Mouse (Mus musculus) midbrain, embryonic 10.5 days (tissue): ENCODE measurements around the gene Gm49394. TPM values are rescaled to one million over a fixed set of nuclear protein-coding genes. Genes with fewer than 3 reads are reported as not detected.

Source experiments
- DNase-seq: peaks from one replicate; pipeline ENCODE4 v3.0.0-alpha.2; 2017; ENCODE audit warnings: low spot score
- H3K27ac ChIP-seq: fragments of 300-500 bp; sonication (generic); replicated peaks from 2 replicates; pipeline ENCODE4 v1.5.1; 2016; ENCODE audit warnings: mild to moderate bottlenecking
- H3K27me3 ChIP-seq: fragments of 300-500 bp; sonication (generic); 2 replicates; pipeline ENCODE4 v1.6.1; 2016; ENCODE audit warnings: low read depth, mild to moderate bottlenecking; ENCODE audit not compliant: poor library complexity, severe bottlenecking
- H3K36me3 ChIP-seq: fragments of 300-500 bp; sonication (generic); 2 replicates; pipeline ENCODE4 v1.6.1; 2016; ENCODE audit warnings: mild to moderate bottlenecking, moderate library complexity
- H3K4me1 ChIP-seq: fragments of 300-500 bp; sonication (generic); 2 replicates; pipeline ENCODE4 v1.6.1; 2016
- H3K4me3 ChIP-seq: fragments of 300-500 bp; sonication (generic); 2 replicates; pipeline ENCODE4 v1.5.1; 2016; ENCODE audit warnings: mild to moderate bottlenecking, moderate library complexity
- H3K9me3 ChIP-seq: fragments of 300-500 bp; sonication (generic); replicated peaks from 2 replicates; pipeline ENCODE4 v1.6.1; 2016; ENCODE audit warnings: mild to moderate bottlenecking
- WGBS: fragments of 180-500 bp; shearing (Covaris S2); methylation state at CpG from one replicate; pipeline ENCODE4 v1.1.7; 2016; 5-methylcytosine and 5-hydroxymethylcytosine counted together
- polyA plus RNA-seq: library from polyadenylated mRNA; unstranded; fragments of >200 nt; fragmentation: Nextera tagmentation; extraction: Ambion mirVana; gene quantifications from 2 replicates; pipeline ENCODE4 v1.2.1, GENCODE M21; 2016

Gm49394 gene
- polyA plus RNA-seq, 1 experiment from 2014 or later: not detected

DNA sequence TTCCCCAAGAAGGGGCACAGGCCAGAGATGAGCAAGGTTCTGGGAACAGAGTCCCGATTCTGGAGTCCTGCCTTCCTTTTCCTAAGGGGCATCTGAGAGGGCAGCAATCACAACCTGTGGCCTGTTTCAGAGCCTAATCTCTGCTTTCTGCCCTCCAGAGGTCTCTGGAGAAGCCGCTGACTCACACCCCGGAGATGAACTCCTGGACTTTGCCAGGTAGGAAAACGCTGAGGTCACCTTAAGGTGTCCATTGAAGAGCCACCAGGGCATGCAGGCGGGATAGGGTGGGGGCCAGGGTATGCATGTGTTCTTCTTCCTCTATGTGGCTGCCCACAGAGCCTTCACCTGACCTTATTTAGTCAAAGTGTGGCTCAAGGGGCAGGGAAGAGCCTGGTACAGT is 4.4 kb downstream of the Gm49394 start:
- H3K4me3 ChIP-seq: no peak overlapping the region
- no peak for DNase-seq
- no peak overlapping the region for H3K27ac ChIP-seq
- peaks cover 76% of the 10 kb centered on the region for H3K27me3 ChIP-seq
- H3K36me3 ChIP-seq: no peaks in the 10 kb centered on the region
- H3K4me1 ChIP-seq: peaks cover 15% of the 10 kb centered on the region
- H3K9me3 ChIP-seq: peaks cover 20% of the 10 kb centered on the region
- 44% methylated on average over 5 of the region's 5 CpGs for WGBS

DNA sequence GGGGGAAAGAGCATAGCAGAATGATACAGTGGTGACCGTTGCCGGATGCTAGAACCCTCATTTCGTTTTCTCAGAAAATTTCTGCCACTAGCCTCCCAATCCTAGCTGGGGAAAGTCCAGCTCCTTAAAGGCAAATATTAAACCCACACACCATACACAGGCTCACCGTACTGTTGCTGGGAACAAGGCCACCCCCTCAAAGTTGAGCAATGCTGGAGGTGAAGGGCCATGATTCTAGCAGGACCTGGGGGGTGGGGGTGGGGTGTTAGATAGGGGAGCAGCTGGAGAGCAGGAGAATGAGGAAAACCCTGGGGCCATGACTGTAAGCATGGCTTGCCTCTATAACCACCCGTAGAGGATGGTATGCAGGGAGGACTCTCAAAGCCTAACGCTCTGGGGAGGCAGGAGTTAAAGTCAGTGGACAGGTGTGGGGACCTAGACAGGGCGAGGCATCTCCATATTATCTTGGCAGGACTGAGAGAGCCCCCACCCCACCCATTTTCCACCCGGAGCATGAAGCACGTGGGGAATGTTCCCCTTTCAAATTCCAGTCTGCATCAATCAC is 5.2 kb downstream of the Gm49394 start:
- Histone ChIP-seq H3K36me3 (no peaks in the 10 kb centered on the region), H3K27ac (no peak overlapping the region), H3K9me3 (peaks cover 12% of the 10 kb centered on the region), H3K4me1 (peaks cover 23% of the 10 kb centered on the region), H3K4me3 (no peak overlapping the region), H3K27me3 (peaks cover 84% of the 10 kb centered on the region)
- DNase-seq: peak; percentile 44
- 3% methylated on average over 9 of the region's 9 CpGs for WGBS

DNA sequence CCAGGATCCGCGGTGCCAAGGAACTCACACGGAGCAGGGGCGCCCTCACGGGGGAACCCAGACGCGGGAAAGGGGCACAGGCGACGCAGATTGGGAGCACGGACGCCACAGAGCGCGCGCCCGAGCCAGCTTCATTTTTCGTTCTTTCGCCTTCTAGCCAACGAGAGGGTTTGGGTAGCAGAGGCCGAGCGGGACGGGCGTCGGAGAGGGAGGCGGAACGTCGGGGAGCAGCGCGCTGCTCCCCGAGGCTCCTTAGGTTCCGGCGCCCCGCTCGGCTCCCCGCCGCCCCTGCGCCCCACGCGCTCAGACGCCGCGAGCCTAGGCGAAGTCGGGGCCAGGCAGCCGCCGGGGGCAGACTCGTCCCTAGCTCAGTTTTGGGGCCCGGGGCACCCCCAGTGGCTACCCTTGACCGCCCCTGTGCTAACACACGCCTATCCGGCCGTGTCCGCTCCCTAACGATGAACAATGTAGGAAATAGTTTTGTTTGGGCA is 5.8 kb downstream of the Gm49394 start:
- H3K27ac ChIP-seq: no peak overlapping the region; the same call in 1 of the 2 replicates
- H3K9me3 ChIP-seq: peaks cover 6% of the 10 kb centered on the region; the same call in 1 of the 2 replicates
- H3K4me3 ChIP-seq: peak overlapping the region; percentile 37
- peaks cover 29% of the 10 kb centered on the region for H3K4me1 ChIP-seq
- H3K27me3 ChIP-seq: peaks cover 90% of the 10 kb centered on the region
- WGBS: under 1% methylated on average over 53 of the region's 53 CpGs
- no peaks in the 10 kb centered on the region for H3K36me3 ChIP-seq
- peak; percentile 52 for DNase-seq

DNA sequence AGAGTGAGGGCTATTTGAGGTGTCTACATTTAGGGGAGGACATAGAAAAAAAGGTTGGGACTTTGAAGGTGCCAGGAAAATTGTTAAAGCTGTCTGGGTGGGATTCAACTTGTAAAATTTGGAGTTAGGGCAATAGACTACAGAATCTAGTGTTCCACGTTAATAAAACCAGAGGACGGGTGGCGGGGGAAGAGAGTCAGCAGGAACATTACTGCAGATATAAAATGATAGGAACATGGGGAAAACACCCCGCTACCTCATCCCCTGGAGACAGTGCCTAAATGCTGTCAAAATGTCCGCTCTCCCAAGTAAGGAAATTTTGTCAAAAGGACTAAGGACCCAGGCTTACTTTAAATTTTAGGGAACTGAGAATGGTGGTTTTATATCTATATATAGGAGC is 6.6 kb downstream of the Gm49394 start:
- Histone ChIP-seq H3K27ac (no peak overlapping the region), H3K27me3 (peaks cover 98% of the 10 kb centered on the region), H3K36me3 (no peaks in the 10 kb centered on the region), H3K4me3 (no peak overlapping the region), H3K9me3 (no peaks in the 10 kb centered on the region), H3K4me1 (peaks cover 37% of the 10 kb centered on the region)
- DNase-seq: no peak
- 5% methylated on average over 5 of the region's 5 CpGs for WGBS

DNA sequence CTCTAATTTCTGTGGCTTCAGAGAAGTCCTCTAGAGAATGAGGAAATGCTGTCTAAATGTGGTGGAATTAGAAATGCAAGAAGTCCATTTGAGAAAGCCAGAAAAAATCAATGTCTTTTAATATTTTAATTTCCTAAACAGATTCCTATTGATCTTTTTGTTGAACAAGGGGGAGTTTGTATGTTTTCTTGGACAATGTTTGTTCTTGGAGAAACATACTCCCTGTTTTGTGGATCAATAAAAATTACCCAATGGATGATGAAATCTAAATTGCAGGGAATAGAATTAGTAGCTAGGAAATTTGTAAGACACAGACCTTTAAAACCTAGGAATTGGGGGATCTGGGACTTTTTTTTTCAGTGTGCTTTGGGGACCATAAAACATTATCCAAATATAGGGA is 7.9 kb downstream of the Gm49394 start:
- peaks cover 51% of the 10 kb centered on the region for H3K4me1 ChIP-seq
- no peak overlapping the region for H3K4me3 ChIP-seq
- no peaks in the 10 kb centered on the region for H3K9me3 ChIP-seq
- no peak overlapping the region for H3K27ac ChIP-seq
- DNase-seq: no peak
- H3K36me3 ChIP-seq: no peaks in the 10 kb centered on the region
- peaks cover 100% of the 10 kb centered on the region for H3K27me3 ChIP-seq

DNA sequence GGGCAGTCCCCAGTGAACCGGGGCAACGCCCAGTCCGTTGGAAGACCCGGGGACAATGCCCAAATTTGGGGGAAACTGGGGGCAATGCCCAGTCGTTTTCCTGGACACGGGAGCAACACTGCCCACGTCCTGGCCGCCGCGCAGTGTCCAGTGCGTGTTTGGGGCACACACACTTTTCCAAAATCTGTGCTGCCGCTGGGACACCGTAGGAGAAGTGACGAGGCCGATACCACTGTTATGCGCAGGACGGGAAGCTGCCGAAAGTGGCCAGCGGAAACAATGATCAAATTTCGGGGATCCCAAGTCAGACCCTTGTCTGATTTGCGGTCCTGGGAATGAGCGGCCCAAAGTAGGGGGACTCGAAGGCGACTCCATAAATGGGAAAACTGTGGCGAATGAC is 8.7 kb downstream of the Gm49394 start:
- Histone ChIP-seq H3K27me3 (peaks cover 100% of the 10 kb centered on the region), H3K4me1 (peaks cover 53% of the 10 kb centered on the region), H3K27ac (peak overlapping the region; percentile 63), H3K4me3 (peak overlapping the region; percentile 50), H3K36me3 (no peaks in the 10 kb centered on the region), H3K9me3 (no peaks in the 10 kb centered on the region)
- no peak for DNase-seq
- WGBS: under 1% methylated on average over 25 of the region's 25 CpGs

DNA sequence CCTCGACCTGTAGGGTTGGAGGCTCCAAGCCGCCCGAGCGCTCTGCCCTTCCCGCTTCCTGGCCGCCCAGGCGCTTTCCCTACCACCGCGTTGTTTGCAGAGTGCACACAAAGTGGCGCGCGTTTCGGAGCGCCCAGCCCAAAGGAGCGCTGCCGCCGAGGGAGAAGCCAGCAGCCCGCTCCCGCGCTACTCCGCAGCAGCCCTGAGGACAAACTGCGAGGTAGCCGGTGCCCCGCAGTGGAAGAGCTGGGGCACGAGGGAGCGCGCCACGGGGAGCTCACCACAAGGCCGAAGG is 9.1 kb downstream of the Gm49394 start:
- peak overlapping the region; percentile 63 for H3K27ac ChIP-seq
- peak; percentile 76 for DNase-seq
- H3K27me3 ChIP-seq: peaks cover 100% of the 10 kb centered on the region
- H3K9me3 ChIP-seq: no peaks in the 10 kb centered on the region
- peaks cover 57% of the 10 kb centered on the region for H3K4me1 ChIP-seq
- H3K36me3 ChIP-seq: no peaks in the 10 kb centered on the region
- H3K4me3 ChIP-seq: peak overlapping the region; percentile 50
- under 1% methylated on average over 29 of the region's 29 CpGs for WGBS

DNA sequence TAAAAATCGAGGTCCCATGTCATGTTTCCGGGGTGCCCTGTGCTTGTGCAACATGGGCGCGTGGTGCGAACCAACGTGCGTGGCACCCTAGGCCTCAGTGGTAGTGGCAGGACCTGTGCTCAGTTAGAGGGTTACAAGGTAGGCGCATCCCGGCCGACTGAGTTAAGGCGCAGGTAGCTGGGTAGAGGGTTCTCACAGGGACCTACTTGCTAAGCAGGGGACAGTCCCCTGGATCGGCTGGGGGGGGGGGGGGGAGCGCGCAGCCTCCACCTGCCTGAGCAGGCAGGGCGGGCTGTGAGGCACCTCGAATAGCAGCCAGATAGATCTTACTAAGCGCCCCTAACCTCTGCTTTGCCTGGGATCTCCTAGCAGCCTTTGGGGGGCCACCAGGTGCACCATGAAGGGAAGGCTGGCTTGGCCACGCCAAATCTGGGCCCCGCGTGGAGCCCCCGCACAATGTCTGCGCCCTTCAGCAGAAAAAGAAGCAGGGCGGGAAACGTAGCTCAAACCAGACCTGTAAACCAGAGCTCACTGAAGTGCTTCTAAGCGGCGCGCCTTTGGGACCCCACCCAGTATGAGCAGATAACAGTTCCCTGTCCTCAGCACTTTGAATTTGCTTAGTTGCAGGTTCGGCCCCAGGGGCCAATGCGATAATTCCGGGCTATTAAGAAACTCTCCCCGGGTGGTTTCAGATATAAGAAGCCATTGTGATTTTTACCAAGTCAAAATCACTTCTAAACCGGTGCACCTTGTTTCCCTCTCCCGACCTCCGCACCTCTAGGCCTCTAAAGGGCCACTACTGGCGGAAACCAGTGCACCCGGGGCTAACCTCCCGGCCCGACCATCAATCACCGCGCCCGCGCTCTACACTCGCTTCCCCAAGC is 9.7 kb downstream of the Gm49394 start:
- H3K4me1 ChIP-seq: peaks cover 63% of the 10 kb centered on the region
- peak; percentile 47 for DNase-seq

DNA sequence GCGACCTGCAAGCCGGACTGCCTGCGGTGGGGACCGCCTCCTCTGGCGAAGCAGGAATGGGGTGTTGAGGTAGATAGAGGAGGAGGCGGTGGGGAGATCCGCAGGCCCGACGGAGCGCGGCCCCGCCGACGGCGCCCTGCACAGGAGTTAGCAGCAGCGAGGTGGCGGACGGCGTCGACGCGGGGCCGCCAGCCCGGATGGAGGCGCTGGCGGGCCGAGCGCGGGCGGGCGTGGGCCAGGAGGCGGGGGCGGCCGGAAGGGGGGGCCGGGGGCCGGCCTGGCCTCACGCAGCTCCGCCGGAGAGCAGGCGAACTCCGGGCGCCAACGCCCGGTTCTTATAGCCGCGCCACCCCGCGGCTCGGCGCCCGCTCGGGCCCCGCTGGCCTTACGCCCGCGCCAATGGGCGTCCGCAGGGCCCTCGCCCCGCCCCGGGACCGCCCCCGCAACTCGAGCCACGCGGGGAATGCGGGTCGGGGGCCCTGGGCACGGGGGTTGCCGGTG is 10.5 kb downstream of the Gm49394 start:
- Histone ChIP-seq H3K9me3 (no peaks in the 10 kb centered on the region), H3K4me1 (peaks cover 69% of the 10 kb centered on the region), H3K27ac (peak overlapping the region; percentile 52; the same call in 1 of the 2 replicates), H3K36me3 (no peaks in the 10 kb centered on the region), H3K27me3 (peaks cover 100% of the 10 kb centered on the region), H3K4me3 (peak overlapping the region; percentile 50)
- no peak for DNase-seq
- under 1% methylated on average over 64 of the region's 70 CpGs for WGBS

More for the DNA sequence above, 9.7 kb downstream of the Gm49394 start:
- H3K36me3 ChIP-seq: no peaks in the 10 kb centered on the region
- peak overlapping the region; percentile 63 for H3K27ac ChIP-seq
- peak overlapping the region; percentile 50 for H3K4me3 ChIP-seq
- peaks cover 100% of the 10 kb centered on the region for H3K27me3 ChIP-seq
- WGBS: under 1% methylated on average over 42 of the region's 43 CpGs
- H3K9me3 ChIP-seq: no peaks in the 10 kb centered on the region

DNA sequence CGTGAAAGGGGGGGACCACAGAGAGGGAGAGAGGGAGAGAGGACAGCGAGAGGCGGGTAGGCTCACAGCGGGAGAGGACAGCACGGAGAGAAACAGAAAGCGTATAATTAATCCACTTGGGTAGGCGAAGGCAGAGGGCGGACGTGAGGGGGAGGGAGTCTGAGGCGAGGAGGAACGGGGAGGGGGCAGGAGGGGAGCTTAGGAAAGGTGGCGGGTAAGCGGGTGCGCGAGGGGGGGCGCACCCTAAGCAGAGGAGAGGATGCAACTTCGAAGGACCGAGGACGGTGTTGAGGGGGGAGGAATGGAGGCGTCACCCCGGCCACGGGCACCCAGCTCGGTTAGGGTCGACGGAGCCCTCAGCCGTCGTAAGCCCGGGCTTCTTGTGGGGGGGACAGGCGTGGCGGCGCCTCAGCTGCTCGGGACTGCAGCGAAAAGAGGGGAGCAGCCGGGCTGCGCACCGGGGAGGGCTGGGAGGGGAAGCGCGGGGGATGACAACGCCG is 11.0 kb downstream of the Gm49394 start:
- Histone ChIP-seq H3K4me3 (peak overlapping the region; percentile 50), H3K36me3 (no peaks in the 10 kb centered on the region), H3K27ac (peak overlapping the region; percentile 52; the same call in 1 of the 2 replicates), H3K9me3 (no peaks in the 10 kb centered on the region), H3K4me1 (peaks cover 69% of the 10 kb centered on the region), H3K27me3 (peaks cover 100% of the 10 kb centered on the region)
- under 1% methylated on average over 39 of the region's 40 CpGs for WGBS
- peak; percentile 52 for DNase-seq

DNA sequence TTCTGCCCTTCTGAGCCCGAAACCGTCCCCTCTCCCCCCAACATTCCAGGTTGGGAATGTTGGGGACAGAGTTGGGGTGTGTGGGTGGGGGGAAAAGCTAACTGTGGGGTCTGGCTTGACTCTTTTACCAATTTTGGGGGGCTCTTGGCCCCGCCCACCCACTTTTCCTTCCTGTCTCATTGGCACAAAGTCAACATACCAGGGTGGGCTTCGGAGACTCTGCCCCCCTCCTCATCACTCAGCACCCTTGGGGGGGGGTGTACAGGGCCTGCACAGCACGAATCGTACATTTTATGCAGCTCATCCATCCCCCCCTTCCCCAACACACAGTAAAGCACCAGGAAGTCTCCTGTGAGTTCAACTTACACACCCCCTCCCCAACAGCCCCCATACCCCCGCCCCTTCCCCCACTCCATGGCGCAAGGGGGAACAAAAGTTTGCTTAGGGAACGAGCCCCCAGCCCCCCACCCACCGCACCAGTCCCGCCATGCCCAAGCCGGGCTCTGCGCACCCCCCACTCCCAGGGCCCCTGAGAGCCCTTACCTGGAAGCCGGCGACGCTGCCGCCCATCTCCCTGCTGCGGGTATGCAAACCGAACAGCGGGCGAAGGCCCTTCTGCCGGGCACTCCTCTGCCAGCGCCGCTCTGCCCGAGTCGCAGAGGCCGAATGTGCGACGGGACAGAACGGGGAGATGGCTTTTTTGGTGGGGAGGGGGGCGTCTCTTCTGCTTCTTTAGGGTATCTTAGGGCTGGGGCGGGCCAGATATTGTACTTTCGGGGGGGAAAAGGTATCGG is 11.7 kb downstream of the Gm49394 start:
- Histone ChIP-seq H3K4me1 (peaks cover 70% of the 10 kb centered on the region), H3K27ac (peak overlapping the region; percentile 33; the same call in 1 of the 2 replicates), H3K4me3 (peak overlapping the region; percentile 50), H3K27me3 (peaks cover 100% of the 10 kb centered on the region), H3K9me3 (no peaks in the 10 kb centered on the region), H3K36me3 (no peaks in the 10 kb centered on the region)
- no peak for DNase-seq
- under 1% methylated on average over 34 of the region's 34 CpGs for WGBS

DNA sequence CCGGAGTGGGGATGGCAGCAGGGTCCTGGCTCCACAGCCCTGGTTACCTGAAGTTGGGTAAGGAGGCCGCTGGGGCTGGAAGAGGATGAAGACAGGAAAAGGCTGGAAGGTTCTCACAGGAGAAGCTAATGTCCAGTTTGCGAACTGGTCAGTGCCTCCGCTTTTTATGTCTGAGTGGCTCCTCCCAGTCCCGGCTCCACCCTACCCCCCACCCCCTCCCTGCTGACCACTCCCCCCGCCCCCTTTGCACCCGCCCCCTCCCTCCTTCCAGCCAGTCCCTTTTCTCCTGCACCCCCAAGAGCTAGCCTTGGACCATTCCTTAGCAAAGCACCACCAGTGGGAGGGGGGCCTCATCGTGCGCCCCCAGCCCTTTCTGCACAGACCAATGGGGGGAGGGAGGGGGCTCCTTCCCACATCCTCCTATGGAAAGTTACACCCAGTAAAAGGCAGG is 12.4 kb downstream of the Gm49394 start:
- peak overlapping the region; percentile 50 for H3K4me3 ChIP-seq
- no peaks in the 10 kb centered on the region for H3K9me3 ChIP-seq
- no peaks in the 10 kb centered on the region for H3K36me3 ChIP-seq
- WGBS: 5% methylated on average over 9 of the region's 9 CpGs
- H3K27me3 ChIP-seq: peaks cover 100% of the 10 kb centered on the region
- H3K27ac ChIP-seq: no peak overlapping the region
- peaks cover 70% of the 10 kb centered on the region for H3K4me1 ChIP-seq
- DNase-seq: peak; percentile 52
